Mouse (Mus musculus): Measurements from ENCODE around the gene Zfp992.
"Not testable (repeated sequence)": the region's sequence is repeated elsewhere in the genome, so short reads cannot be mapped to it uniquely, and the experiment has no call there.

Zfp992 gene

GRCm38 (mm10) chr4:146448950-146449349, at the start of gene Zfp992:
Gene Zfp992 (plus strand): TSS chr4:146449023.
- not testable (repeated sequence) for DNase-seq (ENCODE audit: low read depth, low spot score)

DNA sequence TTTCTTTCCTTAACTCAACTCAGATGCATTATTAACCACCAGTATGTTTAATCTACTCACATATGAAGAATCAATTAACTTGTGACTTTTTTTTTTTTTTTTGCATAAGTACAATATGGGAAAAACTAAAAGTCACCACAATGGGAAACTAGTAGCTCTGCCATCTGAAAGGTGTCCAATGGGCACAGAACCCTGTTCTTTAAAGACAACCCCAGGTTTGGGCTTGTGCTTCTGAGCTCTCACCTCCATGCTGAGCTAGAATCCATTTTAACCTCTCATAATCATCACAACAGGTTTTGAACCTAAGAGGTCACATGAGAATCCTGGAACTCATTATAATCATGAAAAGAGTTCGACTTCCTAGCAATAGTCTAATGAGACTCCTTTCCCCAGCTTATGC, 19.4 kb upstream of the Zfp992 start:
- DNase-seq (ENCODE audit: low read depth, low spot score) = not testable (repeated sequence)

DNA sequence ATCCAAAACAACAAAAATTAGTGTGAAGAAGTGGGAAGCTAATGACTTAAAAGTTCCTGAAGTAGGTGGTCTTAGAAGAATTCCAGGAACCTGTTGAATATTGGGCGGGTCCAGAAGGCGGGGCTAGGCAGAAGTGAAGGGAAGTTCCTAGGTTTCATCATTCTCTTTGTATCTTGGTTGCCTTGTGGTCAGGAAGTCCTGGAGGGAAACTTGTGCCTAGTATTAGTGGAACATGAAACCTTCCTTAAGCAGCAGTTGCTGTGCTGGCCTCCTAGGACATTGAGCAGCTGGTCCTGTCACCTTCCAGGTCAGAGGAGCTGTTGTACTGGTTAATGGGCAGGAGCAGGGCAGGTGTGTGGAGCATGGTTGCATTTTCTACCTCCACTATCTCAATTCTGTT, 17.9 kb upstream of the Zfp992 start:
- DNase-seq (ENCODE audit: low read depth, low spot score) = not testable (repeated sequence)

GRCm38 (mm10) chr4:146435539-146435938, 13.3 kb upstream of the Zfp992 start:
- not testable (repeated sequence) for DNase-seq (ENCODE audit: low read depth, low spot score)

GRCm38 (mm10) chr4:146437256-146437655, 11.6 kb upstream of the Zfp992 start:
- not testable (repeated sequence) for DNase-seq (ENCODE audit: low read depth, low spot score)

GRCm38 (mm10) chr4:146444345-146444744, 4.5 kb upstream of the Zfp992 start:
- DNase-seq (ENCODE audit: low read depth, low spot score) = not testable (repeated sequence)

GRCm38 (mm10) chr4:146445121-146445520, 3.7 kb upstream of the Zfp992 start:
- not testable (repeated sequence) for DNase-seq (ENCODE audit: low read depth, low spot score)

DNA sequence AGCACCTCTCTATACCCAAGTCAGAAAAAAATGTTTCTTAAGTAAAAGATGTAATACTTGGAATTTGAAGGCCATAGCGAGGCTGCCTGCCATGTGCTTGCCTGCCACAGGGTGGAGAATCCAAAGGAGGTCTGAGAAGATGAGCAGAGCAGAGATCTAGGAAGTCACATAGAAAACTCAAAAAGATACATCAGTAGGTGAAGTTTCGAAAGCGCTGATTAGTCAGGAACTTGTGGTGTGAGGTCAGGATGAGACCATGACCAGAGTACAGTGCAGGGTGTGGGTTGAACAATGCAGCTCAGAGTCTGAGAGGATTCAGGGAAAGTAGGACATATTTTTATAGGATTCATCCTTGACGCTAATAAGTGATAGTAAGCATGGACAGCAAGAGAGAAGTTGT, 2.7 kb upstream of the Zfp992 start:
- not testable (repeated sequence) for DNase-seq (ENCODE audit: low read depth, low spot score)

GRCm38 (mm10) chr4:146447016-146447415, 1.8 kb upstream of the Zfp992 start:
- not testable (repeated sequence) for DNase-seq (ENCODE audit: low read depth, low spot score)

- not testable (repeated sequence) for DNase-seq (ENCODE audit: low read depth, low spot score)
Observed at GRCm38 (mm10) chr4:146449711-146450110, 888 bp downstream of the Zfp992 start.

DNA sequence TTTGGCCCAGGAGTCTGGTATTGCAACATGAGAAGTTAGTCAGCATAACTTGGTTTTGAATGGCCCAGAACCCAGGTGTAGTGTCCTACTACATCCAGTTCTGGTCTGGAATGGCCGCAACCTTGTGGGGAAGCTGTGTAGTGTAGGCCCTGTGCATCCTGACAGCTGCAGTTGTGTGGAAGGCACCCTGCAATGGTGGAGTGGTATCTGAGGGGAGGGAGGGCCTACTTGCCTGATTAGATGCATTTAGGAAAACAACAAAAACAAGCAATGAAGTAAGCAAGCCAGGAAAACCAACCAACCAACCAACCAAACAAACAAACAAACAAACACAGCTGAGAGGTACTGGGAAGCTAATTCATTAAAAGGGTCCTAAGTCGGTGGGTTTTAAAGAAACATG, 3.8 kb downstream of the Zfp992 start:
- not testable (repeated sequence) for DNase-seq (ENCODE audit: low read depth, low spot score)

DNA sequence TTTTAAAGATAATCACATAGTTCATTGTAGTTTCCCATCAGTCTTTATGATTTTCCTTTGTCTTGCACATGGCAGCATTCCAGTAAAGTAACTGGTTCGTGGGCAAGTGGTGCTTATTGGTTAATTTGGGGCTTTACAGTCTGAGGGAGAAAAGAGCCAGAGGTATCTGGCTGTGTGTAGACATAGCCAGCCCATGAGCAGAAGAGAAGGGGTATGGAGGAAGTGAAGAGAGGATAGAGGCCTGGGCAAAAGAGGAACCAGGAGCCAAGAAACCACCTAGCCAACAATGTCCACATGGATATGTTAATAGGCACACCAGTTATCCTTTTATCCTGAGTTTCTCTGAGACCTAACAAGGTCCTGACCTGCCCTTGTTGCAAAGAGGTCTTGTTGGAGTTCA, 5.3 kb downstream of the Zfp992 start:
- DNase-seq (ENCODE audit: low read depth, low spot score) = not testable (repeated sequence)

- no peak for DNase-seq (ENCODE audit: low read depth, low spot score)
Observed at GRCm38 (mm10) chr4:146454896-146455295, 6.1 kb downstream of the Zfp992 start.

- DNase-seq (ENCODE audit: low read depth, low spot score) = no peak
Observed at GRCm38 (mm10) chr4:146455321-146455721, 6.5 kb downstream of the Zfp992 start.

DNA sequence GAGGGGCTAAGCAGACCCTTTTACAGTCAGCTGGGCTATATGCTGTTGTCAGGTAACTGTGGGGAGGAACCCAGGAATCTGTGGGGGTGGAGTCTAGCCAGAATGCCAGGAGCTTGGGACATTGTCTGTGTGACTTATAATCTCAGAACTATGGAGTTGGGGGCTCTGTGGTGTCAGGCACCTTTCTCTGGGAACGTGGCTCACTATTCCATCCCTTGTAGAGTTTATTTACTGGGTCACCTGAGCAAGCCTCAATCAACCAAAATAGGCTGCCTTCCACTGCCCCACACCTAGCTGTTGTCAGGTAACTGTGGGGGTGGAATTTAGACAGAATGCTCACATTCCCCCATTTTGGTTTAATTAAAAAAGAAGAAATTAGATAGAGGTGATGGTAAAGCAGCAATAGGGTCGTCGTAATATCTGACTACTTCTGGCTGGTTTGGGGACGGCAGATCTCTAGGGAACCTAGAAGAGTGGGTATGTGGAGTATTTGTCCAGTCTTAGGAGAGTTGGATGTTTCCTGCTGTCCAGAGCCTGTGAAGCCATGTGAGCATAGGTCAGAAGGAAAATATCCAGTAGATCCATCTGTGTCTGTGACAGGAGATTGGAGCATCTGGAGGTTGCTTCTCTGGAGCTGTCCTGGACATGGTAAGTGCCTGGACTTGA, 7.4 kb downstream of the Zfp992 start:
- DNase-seq (ENCODE audit: low read depth, low spot score) = no peak

- no peak for DNase-seq (ENCODE audit: low read depth, low spot score)
Observed at GRCm38 (mm10) chr4:146457126-146457525, 8.3 kb downstream of the Zfp992 start.

DNA sequence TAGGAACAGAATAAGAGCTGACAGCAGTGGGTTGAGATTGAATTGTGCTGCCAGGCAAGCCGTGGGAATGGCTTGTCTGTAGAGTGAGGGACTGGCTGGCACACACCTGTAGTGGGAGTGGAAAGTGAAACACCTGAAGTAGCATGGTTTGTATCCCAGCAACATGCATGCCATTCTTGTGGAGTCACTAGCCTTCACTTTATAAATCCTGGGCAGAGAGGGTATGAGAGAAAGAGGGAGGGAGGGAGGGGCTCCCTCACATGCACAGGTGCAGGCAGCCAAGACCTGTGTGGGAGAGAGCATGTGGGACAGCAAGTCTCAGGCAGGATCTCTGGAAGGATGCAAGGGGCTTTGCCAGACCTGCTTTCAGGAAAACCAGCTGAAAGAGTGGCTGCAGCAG, 8.9 kb downstream of the Zfp992 start:
- DNase-seq (ENCODE audit: low read depth, low spot score) = no peak

GRCm38 (mm10) chr4:146459822-146460221, 11.0 kb downstream of the Zfp992 start:
- not testable (repeated sequence) for DNase-seq (ENCODE audit: low read depth, low spot score)

- DNase-seq (ENCODE audit: low read depth, low spot score) = not testable (repeated sequence)
Observed at GRCm38 (mm10) chr4:146460685-146461084, 11.9 kb downstream of the Zfp992 start.

DNA sequence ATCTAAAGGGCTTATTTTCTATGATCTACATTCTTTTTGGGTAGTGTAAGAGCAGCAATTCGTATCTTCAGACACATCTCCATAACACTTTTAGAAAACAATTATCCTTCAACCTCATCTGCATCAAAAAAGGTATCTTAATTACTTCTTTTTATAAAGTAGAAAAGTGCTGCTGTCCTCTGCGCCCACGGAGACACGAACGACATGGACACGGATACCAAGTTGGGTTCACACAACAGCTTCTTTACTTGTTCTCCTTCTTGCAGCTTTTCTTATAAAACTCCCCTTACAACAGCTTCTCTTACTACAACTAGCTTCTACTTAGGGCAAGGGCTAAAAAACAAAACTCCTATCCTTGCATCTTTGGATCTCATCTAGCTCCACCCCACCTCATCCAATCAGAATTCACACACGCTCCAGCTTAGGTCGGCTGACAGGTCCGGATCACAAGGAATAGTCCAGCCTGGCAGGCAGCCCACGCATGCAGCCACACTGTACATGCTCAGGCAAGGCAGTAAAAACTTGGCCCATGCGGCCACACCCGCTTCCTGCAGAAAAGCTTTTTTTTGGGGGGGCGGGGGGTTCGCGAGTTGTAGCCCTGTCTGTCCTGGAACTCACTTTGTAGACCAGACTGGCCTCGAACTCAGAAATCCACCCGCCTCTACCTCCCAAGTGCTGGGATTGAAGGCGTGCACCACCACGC, 15.0 kb downstream of the Zfp992 start:
- DNase-seq (ENCODE audit: low read depth, low spot score) = not testable (repeated sequence)

DNA sequence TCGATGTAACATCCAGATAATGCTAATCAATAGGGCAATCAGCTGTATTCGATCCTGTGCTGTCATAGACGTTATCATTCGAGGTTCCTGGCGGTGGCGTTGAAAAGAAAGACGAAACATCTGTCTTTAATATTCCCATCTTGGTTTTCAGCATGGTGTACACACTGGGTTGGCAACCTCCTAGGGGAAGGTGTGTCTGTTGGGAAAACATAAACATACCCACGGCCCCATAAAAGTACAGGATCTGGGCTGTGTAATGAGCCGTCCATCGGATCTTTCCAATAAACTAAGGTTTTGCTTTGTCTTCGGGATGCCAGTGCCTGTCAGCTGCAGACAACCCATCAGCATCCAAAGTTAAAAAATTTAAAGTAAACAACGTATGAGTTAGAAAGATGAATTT, 21.2 kb downstream of the Zfp992 start:
- not testable (repeated sequence) for DNase-seq (ENCODE audit: low read depth, low spot score)

DNA sequence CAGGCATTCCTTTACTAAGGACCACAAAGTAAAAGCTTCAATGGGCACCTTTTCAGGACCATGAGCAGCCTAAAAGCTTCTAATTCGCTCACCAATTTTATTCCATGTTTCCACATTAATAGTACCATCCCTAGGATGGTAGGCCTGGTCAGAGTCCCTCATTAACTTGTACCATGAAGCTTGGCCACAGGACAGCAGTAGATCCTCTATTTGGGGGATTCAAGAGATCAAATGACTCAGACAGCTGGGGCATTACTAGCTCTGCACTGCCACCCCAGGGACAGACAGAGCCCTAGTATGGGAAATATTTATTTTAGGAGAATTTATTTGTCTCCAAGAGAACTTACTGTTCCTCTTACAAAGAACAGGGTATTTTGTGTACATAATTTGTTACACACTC, 25.4 kb downstream of the Zfp992 start:
- not testable (repeated sequence) for DNase-seq (ENCODE audit: low read depth, low spot score)
